8 mouse cellular contexts compared by ENCODE assay signal in genomic region chr5:135887675-135888102, GRCm38 (mm10). TPM values are rescaled to one million over a fixed set of nuclear protein-coding genes. Genes with fewer than 3 reads are reported as not detected.
A peak's percentile ranks its signal among the peaks of the same experiment; 100 is the strongest.
DNase-seq lines count a peak whose midpoint lies in the region; ATAC-seq and TF ChIP-seq lines count a peak whose summit lies in the region.

Gene Hspb1 (plus strand): TSS chr5:135887919.

- H3K4me1 ChIP-seq in intestine, postnatal 0 days (replicated peaks; ENCODE audit: control insufficient read depth, insufficient read depth, low read length) = no peaks in the 10 kb centered on the region; the same call in 1 of the 2 replicates
- H3K4me1 ChIP-seq in liver, embryonic 15.5 days (replicated peaks) = no peaks in the 10 kb centered on the region
- peaks cover 15% of the 10 kb centered on the region for H3K4me1 ChIP-seq in neural tube, embryonic 15.5 days

- H3K9me3 ChIP-seq in intestine, postnatal 0 days (ENCODE audit: control insufficient read depth) = no peaks in the 10 kb centered on the region
- no peaks in the 10 kb centered on the region for H3K9me3 ChIP-seq in liver, embryonic 15.5 days (replicated peaks)
- H3K9me3 ChIP-seq in neural tube, embryonic 15.5 days (replicated peaks) = no peaks in the 10 kb centered on the region

- H3K27me3 ChIP-seq in intestine, postnatal 0 days (replicated peaks; ENCODE audit: control insufficient read depth, insufficient read depth, low read length) = peaks cover 19% of the 10 kb centered on the region; the same call in 1 of the 2 replicates
- peaks cover 72% of the 10 kb centered on the region for H3K27me3 ChIP-seq in liver, embryonic 15.5 days
- H3K27me3 ChIP-seq in neural tube, embryonic 15.5 days (replicated peaks) = peaks cover 37% of the 10 kb centered on the region

- no peak within 1 kb of the TSS for H3K27ac ChIP-seq in intestine, postnatal 0 days (ENCODE audit: low read depth, low read length)
- H3K27ac ChIP-seq in liver, embryonic 15.5 days (replicated peaks) = no peak within 1 kb of the TSS
- no peak within 1 kb of the TSS for H3K27ac ChIP-seq in neural tube, embryonic 15.5 days (replicated peaks)

- TF ChIP-seq CTCF in intestine, postnatal 0 days (IDR thresholded peaks at IDR 0.05; ENCODE audit: low read depth) = no peak

- DNase-seq in frontal cortex, adult 2 months (ENCODE audit: extremely low spot score in 1 of 2, low spot score in 1 of 2) = no peak
- no peak for DNase-seq in frontal cortex, postnatal 36 days (ENCODE audit: low spot score in 2 of 2)

- H3K4me3 ChIP-seq in intestine, postnatal 0 days (ENCODE audit: low read depth, low read length) = peak within 1 kb of the TSS; percentile 24
- peak within 1 kb of the TSS; percentile 29 for H3K4me3 ChIP-seq in liver, embryonic 15.5 days (replicated peaks)
- peak within 1 kb of the TSS; percentile 30 for H3K4me3 ChIP-seq in neural tube, embryonic 15.5 days (replicated peaks)

- peak within 1 kb of the TSS; percentile 63 for H3K4me2 ChIP-seq in intestine, postnatal 0 days (replicated peaks; ENCODE audit: low read depth)
- H3K4me2 ChIP-seq in liver, embryonic 15.5 days = peak within 1 kb of the TSS; percentile 49
- peak within 1 kb of the TSS; percentile 50 for H3K4me2 ChIP-seq in neural tube, embryonic 15.5 days

- H3K36me3 ChIP-seq in intestine, postnatal 0 days (ENCODE audit: control insufficient read depth, insufficient read depth) = no peaks in the 10 kb centered on the region
- H3K36me3 ChIP-seq in liver, embryonic 15.5 days (replicated peaks) = no peaks in the 10 kb centered on the region
- H3K36me3 ChIP-seq in neural tube, embryonic 15.5 days = no peaks in the 10 kb centered on the region

- H3K9ac ChIP-seq in intestine, postnatal 0 days (ENCODE audit: low read depth, low read length) = no peak within 1 kb of the TSS
- H3K9ac ChIP-seq in liver, embryonic 15.5 days = no peak within 1 kb of the TSS
- H3K9ac ChIP-seq in neural tube, embryonic 15.5 days (replicated peaks) = 0 out of 2 replicates have a peak within 1 kb of the TSS, but pooled peaks have one; percentile 5

- peak; percentile 39 for ATAC-seq in common myeloid progenitor, adult 5-6 weeks (replicated peaks; ENCODE audit: low read depth, poor library complexity, severe bottlenecking)
- ATAC-seq in granulocyte monocyte progenitor cell, adult 5-6 weeks (replicated peaks; ENCODE audit: poor library complexity, severe bottlenecking) = peak; percentile 60
- ATAC-seq in intestine, postnatal 0 days = peak; percentile 29
- no peak for ATAC-seq in liver, embryonic 15.5 days (ENCODE audit: insufficient read depth)
- ATAC-seq in neural tube, embryonic 15.5 days (ENCODE audit: low FRiP score) = peak; percentile 35; the same call in 1 of the 2 replicates
- no peak for ATAC-seq in activated CD4-positive, CD25-positive, alpha-beta regulatory T cell, adult 4 months

- 1% methylated on average over 21 of the region's 24 CpGs for WGBS in intestine, postnatal 0 days
- WGBS in liver, embryonic 15.5 days (ENCODE audit: insufficient replicate concordance) = 3% methylated on average over 22 of the region's 24 CpGs
- under 1% methylated on average over 24 of the region's 24 CpGs for WGBS in neural tube, embryonic 15.5 days

RNA-seq across cellular contexts. Expression of gene Hspb1, which starts in this region (rescaled TPM):
- 29.6 and 40.7 TPM in 2 replicates for polyA plus RNA-seq in frontal cortex, adult 2 months (2012; rRNA removed)
- total RNA-seq in common myeloid progenitor, adult 5-6 weeks (2017) = 0.46 and 1.4 TPM in 2 replicates
- total RNA-seq in granulocyte monocyte progenitor cell, adult 5-6 weeks (2014; fragmentation: Nextera tagmentation) = not detected in 2 replicates
- total RNA-seq in granulocyte monocyte progenitor cell, adult 5-6 weeks (2017) = not detected in 2 replicates
- 107 and 120 TPM in 2 replicates for polyA plus RNA-seq in intestine, postnatal 0 days (2015; fragmentation: Nextera tagmentation; extraction: Ambion mirVana)
- 12.6 and 16.1 TPM in 2 replicates for polyA plus RNA-seq in liver, embryonic 15.5 days (2015; fragmentation: Nextera tagmentation; extraction: Ambion mirVana)
- polyA plus RNA-seq in neural tube, embryonic 15.5 days (2015; fragmentation: Nextera tagmentation; extraction: Ambion mirVana) = 36.4 and 38.1 TPM in 2 replicates
- not detected for polyA plus RNA-seq in activated CD4-positive, CD25-positive, alpha-beta regulatory T cell, adult 4 months (2017; shearing (Covaris generic))

Comparison
In these comparisons a context has a peak if more than half of its experiments do, and no peak if none do; other contexts are left out.
1. RNA of gene Hspb1 (polyA plus RNA-seq): 107 to 120 TPM in intestine, postnatal 0 days, 36.4 to 38.1 TPM in neural tube, embryonic 15.5 days, 29.6 to 40.7 TPM in frontal cortex, adult 2 months and 12.6 to 16.1 TPM in liver, embryonic 15.5 days; not detected in activated CD4-positive, CD25-positive, alpha-beta regulatory T cell, adult 4 months; every median in the first group is over 10 times any median in the second.
2. Peak in ATAC-seq in granulocyte monocyte progenitor cell, adult 5-6 weeks; RNA of the gene not detected or under 1 TPM.
3. ATAC-seq: peak in common myeloid progenitor, adult 5-6 weeks (single experiment), intestine, postnatal 0 days (single experiment) and neural tube, embryonic 15.5 days (single experiment); none in liver, embryonic 15.5 days (single experiment) and activated CD4-positive, CD25-positive, alpha-beta regulatory T cell, adult 4 months (single experiment).
4. Peak in every context shown above with its lines, with median percentiles within 50 percentile points of each other: H3K4me2 ChIP-seq and H3K4me3 ChIP-seq.